Mouse (Mus musculus) intestine, embryonic 15.5 days (tissue): ENCODE data around the gene Ltbp1. TPM values are rescaled to one million over a fixed set of nuclear protein-coding genes. Genes with fewer than 3 reads are reported as not detected.

Experiments used
- ATAC-seq: fragments of 200-750 bp; cut with Nextera tagmentation; 2 replicates; pipeline ENCODE4 v1.8.0; 2017; ENCODE audit warnings: moderate TSS enrichment, moderate library complexity
- H3K27ac ChIP-seq: fragments of 300-500 bp; sonication (generic); 2 replicates; pipeline ENCODE4 v1.5.1; 2015; ENCODE audit warnings: mild to moderate bottlenecking, inconsistent platforms
- H3K27me3 ChIP-seq: fragments of 300-500 bp; sonication (generic); replicated peaks from 2 replicates; pipeline ENCODE4 v1.6.1; 2015; ENCODE audit warnings: inconsistent platforms
- H3K36me3 ChIP-seq: fragments of 300-500 bp; sonication (generic); 2 replicates; pipeline ENCODE4 v1.6.1; 2015; ENCODE audit warnings: inconsistent platforms
- H3K4me1 ChIP-seq: fragments of 300-500 bp; sonication (generic); replicated peaks from 2 replicates; pipeline ENCODE4 v1.6.1; 2015; ENCODE audit warnings: inconsistent platforms
- H3K4me2 ChIP-seq: fragments of 300-500 bp; sonication (generic); replicated peaks from 2 replicates; pipeline ENCODE4 v1.6.1; 2015; ENCODE audit warnings: mild to moderate bottlenecking, inconsistent platforms
- H3K4me3 ChIP-seq: fragments of 300-500 bp; sonication (generic); replicated peaks from 2 replicates; pipeline ENCODE4 v1.5.1; 2015; ENCODE audit warnings: inconsistent platforms
- H3K9ac ChIP-seq: fragments of 300-500 bp; sonication (generic); 2 replicates; pipeline ENCODE4 v1.6.1; 2015; ENCODE audit warnings: inconsistent platforms
- H3K9me3 ChIP-seq: fragments of 300-500 bp; sonication (generic); 2 replicates; pipeline ENCODE4 v1.6.1; 2016; ENCODE audit warnings: inconsistent platforms
- WGBS: fragments of 180-500 bp; shearing (Covaris S2); methylation state at CpG from one replicate; pipeline ENCODE4 v1.1.7; 2015; 5-methylcytosine and 5-hydroxymethylcytosine counted together
- polyA plus RNA-seq: library from polyadenylated mRNA; unstranded; fragments of >200 nt; fragmentation: Nextera tagmentation; extraction: Ambion mirVana; gene quantifications from 2 replicates; pipeline ENCODE4 v1.2.1, GENCODE M21; 2015

The Ltbp1 gene
- polyA plus RNA-seq, 1 experiment from 2014 or later = 18.8 TPM

DNA sequence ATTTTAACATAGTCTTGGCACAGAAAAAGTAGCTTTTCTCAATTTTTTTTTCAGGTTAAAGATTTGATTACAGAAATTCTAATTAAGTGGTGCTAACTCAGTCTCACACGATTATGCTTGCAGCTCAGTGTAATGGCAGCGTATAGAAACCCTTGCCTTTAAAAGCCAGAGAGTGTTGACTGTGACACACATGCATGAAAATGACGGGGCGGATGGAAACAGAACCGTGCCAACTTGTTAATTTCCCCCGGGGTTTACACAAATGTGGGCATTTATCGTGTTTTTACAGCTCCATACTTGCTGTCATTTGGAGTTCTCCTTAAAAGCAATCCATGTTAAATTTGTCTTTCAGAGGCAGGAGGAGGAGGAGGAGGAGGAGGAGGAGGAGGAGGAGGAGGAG is 102.0 kb downstream of the Ltbp1 start:
- Histone ChIP-seq H3K4me1 (no peaks in the 10 kb centered on the region), H3K9ac (no peak overlapping the region), H3K9me3 (no peaks in the 10 kb centered on the region), H3K4me3 (no peak overlapping the region), H3K27me3 (no peaks in the 10 kb centered on the region), H3K4me2 (no peak overlapping the region), H3K27ac (no peak overlapping the region), H3K36me3 (no peaks in the 10 kb centered on the region)
- no peak for ATAC-seq
- WGBS = 87% methylated on average over 7 of the region's 7 CpGs

DNA sequence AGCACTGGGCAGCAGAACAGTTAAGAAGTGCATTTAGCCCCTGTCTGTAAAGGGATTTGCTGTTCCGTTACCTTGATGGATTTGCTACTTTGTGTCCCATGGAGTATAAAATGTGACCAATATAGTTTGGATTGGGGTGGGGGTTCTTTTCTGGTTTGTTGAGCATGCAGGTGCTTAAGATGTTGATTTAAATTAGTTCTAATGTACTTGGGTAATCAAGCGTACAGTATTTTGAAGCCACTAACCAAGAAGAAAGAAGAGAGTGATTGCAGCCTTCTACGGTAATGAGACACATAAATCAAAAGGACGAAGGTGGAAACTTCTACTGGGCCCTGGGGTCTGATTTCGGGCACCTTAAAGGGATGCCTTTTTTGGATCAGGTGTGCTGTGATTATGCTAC is 102.5 kb downstream of the Ltbp1 start:
- no peaks in the 10 kb centered on the region for H3K36me3 ChIP-seq
- ATAC-seq = no peak
- H3K9ac ChIP-seq = no peak overlapping the region
- no peaks in the 10 kb centered on the region for H3K4me1 ChIP-seq
- H3K4me2 ChIP-seq = no peak overlapping the region
- no peaks in the 10 kb centered on the region for H3K27me3 ChIP-seq
- WGBS = 83% methylated on average over 5 of the region's 5 CpGs
- no peaks in the 10 kb centered on the region for H3K9me3 ChIP-seq
- H3K27ac ChIP-seq = no peak overlapping the region
- H3K4me3 ChIP-seq = no peak overlapping the region

DNA sequence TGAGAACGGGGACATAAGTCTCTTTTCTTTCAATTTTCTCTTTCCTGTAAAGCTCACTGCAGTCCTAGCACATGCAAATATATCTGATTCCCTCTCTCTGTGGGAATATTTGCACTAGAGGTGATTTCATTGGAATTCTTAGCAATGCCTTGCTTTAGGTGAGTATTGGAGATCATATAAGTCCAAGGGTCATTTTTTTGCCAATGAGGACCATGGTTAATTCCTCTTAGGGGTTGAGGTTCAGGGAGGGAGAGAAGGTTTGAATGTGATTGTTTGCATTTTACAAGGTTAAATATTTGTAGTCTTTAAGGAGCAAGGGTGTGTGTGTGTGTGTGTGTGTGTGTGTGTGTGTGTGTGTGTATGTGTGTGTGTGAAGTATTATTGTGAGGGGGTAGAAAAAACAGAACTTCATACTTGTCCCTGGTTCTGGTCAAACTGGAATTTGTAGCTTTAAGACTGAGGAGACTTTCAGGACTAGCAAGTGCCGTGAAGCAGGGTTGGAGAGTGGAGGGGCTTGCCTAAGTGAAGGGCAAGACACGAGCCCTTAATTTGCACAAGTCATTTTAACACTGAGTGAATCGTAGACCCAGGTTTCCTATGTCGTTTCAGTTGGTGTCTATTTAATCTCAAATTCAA is 103.8 kb downstream of the Ltbp1 start:
- H3K9me3 ChIP-seq = no peaks in the 10 kb centered on the region
- no peaks in the 10 kb centered on the region for H3K27me3 ChIP-seq
- no peak overlapping the region for H3K4me3 ChIP-seq
- H3K27ac ChIP-seq = no peak overlapping the region
- ATAC-seq = peak; percentile 41
- no peak overlapping the region for H3K9ac ChIP-seq
- no peaks in the 10 kb centered on the region for H3K36me3 ChIP-seq
- H3K4me2 ChIP-seq = no peak overlapping the region
- H3K4me1 ChIP-seq = no peaks in the 10 kb centered on the region
- 67% methylated on average over 5 of the region's 5 CpGs for WGBS

DNA sequence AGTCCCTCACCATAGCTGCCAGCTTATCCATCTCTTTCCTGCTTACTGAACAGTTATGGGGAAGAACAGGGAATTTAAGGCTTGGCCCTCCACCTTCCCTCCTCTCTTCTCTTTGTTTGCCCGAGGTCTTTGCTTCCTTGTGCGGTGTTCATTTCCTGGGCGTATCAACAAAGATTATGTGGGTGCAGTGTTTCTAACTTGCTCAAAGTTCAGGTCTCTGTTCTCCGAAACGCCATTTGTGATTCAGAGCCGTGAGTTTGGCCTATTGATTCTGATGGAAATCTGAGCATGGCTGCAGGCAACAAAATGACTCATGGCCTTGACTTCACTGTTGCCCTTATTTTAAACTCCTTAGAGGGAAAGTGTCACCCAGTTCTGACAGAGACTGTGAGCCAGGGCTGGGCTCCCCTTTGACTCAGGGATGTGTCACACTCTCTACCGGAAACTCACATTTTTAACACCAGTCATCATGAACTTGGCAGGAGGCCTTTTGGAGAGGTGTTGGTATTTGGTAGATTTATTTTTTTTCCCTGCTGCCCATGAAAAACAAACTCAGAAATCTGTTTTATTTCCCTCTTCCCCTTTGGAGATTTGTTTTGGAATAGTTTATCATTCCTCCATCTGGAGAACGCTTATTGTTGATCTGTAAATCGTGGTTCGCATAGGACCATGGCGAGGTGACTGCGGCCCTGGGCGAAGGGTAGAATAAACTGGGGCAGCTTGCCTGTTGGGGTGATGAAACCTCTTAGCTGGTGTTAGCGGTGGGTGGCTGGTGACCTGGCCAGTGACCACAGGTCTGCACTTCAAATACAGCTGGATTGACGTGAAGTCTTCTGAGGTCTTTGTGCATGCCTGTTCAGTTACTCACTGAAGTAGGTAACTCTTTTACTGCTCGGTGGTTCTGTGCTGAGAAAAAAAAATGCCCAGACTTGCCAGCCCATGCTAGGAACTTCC is 105.2 kb downstream of the Ltbp1 start:
- Histone ChIP-seq H3K4me2 (no peak overlapping the region), H3K36me3 (no peaks in the 10 kb centered on the region), H3K4me3 (no peak overlapping the region), H3K4me1 (no peaks in the 10 kb centered on the region), H3K27me3 (no peaks in the 10 kb centered on the region), H3K9me3 (no peaks in the 10 kb centered on the region), H3K9ac (no peak overlapping the region), H3K27ac (no peak overlapping the region)
- peak; percentile 41; the same call in 1 of the 2 replicates for ATAC-seq
- 78% methylated on average over 16 of the region's 16 CpGs for WGBS

DNA sequence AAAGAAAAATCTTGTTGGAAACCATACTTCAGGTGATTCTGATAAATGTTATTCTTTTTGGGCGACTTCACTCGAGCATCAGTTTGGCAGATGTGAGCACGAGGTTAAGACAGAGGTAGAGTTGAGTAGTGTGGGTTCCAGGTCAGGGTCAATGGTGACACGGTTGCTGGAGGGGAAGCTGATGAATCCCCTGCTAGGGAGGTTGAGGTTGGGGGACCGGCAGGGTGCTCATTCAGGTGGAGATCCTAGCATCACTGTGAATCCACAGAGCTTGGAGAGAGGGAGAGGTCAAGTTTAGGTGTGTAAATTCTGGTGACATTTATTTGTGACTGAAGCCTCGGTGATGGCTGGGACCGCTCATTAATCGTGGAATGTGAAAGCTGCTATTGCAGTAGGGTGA is 110.2 kb downstream of the Ltbp1 start:
- 70% methylated on average over 8 of the region's 8 CpGs for WGBS
- ATAC-seq = no peak
- Histone ChIP-seq H3K9ac (no peak overlapping the region), H3K4me2 (no peak overlapping the region), H3K4me1 (no peaks in the 10 kb centered on the region), H3K9me3 (no peaks in the 10 kb centered on the region), H3K36me3 (no peaks in the 10 kb centered on the region), H3K4me3 (no peak overlapping the region), H3K27ac (no peak overlapping the region), H3K27me3 (no peaks in the 10 kb centered on the region)

DNA sequence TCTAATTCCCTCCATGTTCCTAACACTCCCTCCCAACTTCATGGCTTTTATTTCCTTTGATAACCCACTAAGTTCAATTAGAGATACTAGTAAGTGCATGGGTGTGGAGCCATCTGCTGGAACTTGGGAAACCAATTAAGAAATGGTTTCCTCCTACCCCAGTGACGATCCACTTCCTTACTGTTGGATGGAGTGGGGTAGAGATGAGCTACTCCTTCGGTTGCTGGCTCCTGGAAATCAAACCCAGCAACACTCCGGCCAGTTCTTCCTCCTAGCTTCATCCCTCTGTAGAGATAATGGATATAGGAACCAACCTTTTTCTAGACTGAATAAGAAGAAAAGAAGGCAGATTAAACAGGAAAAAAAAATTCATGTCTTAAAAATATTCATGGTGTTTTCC is 113.5 kb downstream of the Ltbp1 start:
- Histone ChIP-seq H3K4me2 (no peak overlapping the region), H3K27ac (no peak overlapping the region), H3K4me3 (no peak overlapping the region), H3K9ac (no peak overlapping the region), H3K4me1 (no peaks in the 10 kb centered on the region), H3K9me3 (no peaks in the 10 kb centered on the region), H3K36me3 (no peaks in the 10 kb centered on the region), H3K27me3 (no peaks in the 10 kb centered on the region)
- 88% methylated on average over 3 of the region's 3 CpGs for WGBS
- ATAC-seq = no peak

DNA sequence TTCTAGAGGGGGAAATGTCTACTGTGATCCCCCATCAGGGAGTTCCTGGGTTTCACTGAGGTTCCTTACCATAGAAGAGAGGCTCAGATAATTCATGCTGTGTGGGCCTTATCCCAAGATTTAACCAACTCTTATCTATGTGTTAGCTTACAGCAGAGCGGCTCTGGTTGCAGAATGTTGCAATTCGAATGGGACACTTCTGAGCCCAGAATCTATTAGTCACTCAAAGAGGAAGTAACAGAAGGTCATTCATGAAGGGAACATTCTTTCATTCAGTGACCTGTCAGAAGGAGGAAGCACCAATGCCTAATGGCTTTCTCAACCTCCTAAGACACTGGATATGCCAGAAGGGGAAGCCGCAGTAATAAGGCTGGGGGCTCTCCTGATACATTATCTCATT is 114.1 kb downstream of the Ltbp1 start:
- Histone ChIP-seq H3K27ac (no peak overlapping the region), H3K4me1 (no peaks in the 10 kb centered on the region), H3K9ac (no peak overlapping the region), H3K36me3 (no peaks in the 10 kb centered on the region), H3K9me3 (no peaks in the 10 kb centered on the region), H3K4me2 (no peak overlapping the region), H3K4me3 (no peak overlapping the region), H3K27me3 (no peaks in the 10 kb centered on the region)
- WGBS = 63% methylated on average over 3 of the region's 3 CpGs
- ATAC-seq = peak; percentile 65

DNA sequence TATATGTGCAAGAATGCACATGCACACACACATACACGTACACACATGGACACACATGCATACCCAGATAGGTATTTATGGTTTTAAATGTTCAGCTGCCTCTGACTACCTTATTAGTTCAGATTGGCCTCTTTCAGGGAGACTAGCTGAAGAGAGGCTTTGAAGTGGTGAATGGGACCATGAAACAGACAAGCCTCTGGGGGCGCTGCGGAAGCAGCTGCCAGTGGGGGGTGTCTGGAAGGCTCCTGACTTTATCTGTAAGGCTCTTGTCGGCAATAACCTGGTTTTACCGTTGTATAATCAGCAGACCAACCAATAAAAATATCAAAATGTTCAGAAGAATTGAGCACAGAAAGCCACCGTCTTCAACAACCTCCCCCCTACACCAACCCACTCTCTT is 114.7 kb downstream of the Ltbp1 start:
- H3K4me1 ChIP-seq = no peaks in the 10 kb centered on the region
- WGBS = 73% methylated on average over 6 of the region's 6 CpGs
- ATAC-seq = no peak

DNA sequence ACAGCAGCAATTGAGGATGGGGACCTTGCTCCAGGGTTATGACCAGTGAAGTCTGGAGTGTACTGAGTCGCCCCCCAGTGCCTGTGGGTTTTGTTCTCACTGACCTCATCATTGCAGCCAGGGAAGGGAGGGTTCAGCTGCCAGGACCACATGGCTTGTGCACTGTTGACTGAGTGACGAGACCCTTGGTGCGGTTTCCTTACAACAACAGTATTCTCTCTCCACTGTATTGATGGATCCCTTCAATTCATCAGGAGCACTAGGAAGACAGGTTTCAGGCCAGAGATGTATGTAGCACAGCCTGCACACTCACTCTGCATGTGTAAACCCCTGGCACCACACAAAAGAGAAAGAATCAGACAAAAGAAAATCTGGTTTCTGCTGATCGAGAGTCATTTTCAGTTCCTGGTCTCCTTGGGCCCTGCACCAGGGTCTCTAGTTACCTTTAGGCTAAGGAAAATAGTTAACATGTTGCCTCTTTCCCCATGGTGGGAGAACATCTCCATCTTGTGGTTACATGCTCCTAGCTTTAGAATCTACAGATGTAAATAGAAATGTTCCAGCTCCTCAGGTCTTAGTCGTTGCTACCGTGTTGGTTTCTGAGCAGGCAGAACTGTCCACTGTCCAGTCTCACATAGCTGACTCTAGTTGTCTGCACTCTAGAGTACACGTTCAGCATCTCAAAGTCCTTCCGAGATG is 117.4 kb downstream of the Ltbp1 start:
- WGBS = 73% methylated on average over 8 of the region's 8 CpGs
- no peaks in the 10 kb centered on the region for H3K27me3 ChIP-seq
- no peak overlapping the region for H3K4me3 ChIP-seq
- ATAC-seq = no peak
- H3K4me1 ChIP-seq = no peaks in the 10 kb centered on the region
- no peaks in the 10 kb centered on the region for H3K9me3 ChIP-seq
- no peaks in the 10 kb centered on the region for H3K36me3 ChIP-seq
- H3K27ac ChIP-seq = no peak overlapping the region
- no peak overlapping the region for H3K9ac ChIP-seq
- H3K4me2 ChIP-seq = no peak overlapping the region

More for the DNA sequence above, 114.7 kb downstream of the Ltbp1 start:
- Histone ChIP-seq H3K9ac (no peak overlapping the region), H3K9me3 (no peaks in the 10 kb centered on the region), H3K27me3 (no peaks in the 10 kb centered on the region), H3K36me3 (no peaks in the 10 kb centered on the region), H3K4me3 (no peak overlapping the region), H3K27ac (no peak overlapping the region), H3K4me2 (no peak overlapping the region)

DNA sequence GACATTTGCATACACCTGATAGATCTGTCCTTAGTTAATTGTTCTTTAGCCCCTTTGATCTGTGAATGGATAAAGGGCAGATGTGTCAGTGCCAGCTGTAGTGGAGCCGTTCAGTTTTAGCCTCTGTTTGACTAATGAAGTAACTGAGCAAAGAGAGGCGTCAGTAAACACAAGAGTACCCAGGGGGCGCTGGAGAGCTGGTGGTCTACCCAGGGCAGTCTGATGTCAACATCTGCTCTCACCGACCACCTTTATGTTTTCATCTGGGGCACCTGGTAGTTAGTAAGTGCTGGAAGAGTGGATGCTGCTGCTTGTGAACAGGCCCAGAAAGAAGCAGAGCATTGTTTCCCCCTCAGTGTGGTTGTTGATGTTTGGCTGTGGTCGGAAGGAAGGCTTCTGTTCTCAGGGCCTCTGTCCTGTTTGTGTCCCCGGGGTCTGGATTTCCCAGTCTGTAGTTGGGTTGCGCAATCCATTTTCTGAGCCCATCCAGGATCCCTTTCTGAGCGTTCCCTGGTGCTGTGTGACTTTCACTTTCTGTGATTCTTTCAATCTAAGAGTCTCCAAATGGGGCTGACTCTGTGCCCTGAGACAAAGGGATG is 123.1 kb downstream of the Ltbp1 start:
- Histone ChIP-seq H3K4me2 (no peak overlapping the region), H3K27me3 (no peaks in the 10 kb centered on the region), H3K36me3 (no peaks in the 10 kb centered on the region), H3K9me3 (no peaks in the 10 kb centered on the region), H3K4me1 (no peaks in the 10 kb centered on the region), H3K27ac (no peak overlapping the region), H3K9ac (no peak overlapping the region), H3K4me3 (no peak overlapping the region)
- WGBS = 52% methylated on average over 8 of the region's 8 CpGs
- no peak for ATAC-seq

DNA sequence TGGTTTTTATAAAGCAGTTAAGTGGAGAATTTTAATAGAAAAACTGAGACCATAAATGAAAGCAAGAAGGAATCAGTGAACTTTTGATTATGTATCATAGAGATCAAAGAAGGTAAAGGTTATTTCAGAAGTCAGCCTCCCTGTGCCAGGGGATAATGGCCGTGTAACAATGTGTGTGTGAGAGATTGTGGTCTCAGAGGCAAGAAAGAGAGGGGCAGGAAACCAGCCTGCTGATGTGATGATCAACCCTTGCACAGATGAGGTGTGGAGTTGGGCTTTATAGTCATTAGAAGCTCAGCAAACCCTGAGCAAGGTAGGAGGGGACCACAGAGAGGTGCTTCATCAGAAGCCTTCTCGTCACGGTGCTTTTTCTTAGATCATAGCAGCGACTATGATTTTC is 128.6 kb downstream of the Ltbp1 start:
- H3K4me1 ChIP-seq = no peaks in the 10 kb centered on the region
- no peaks in the 10 kb centered on the region for H3K36me3 ChIP-seq
- H3K27me3 ChIP-seq = no peaks in the 10 kb centered on the region
- H3K9ac ChIP-seq = no peak overlapping the region
- no peak for ATAC-seq
- WGBS = 87% methylated on average over 4 of the region's 4 CpGs
- H3K4me3 ChIP-seq = no peak overlapping the region
- no peak overlapping the region for H3K27ac ChIP-seq
- H3K4me2 ChIP-seq = no peak overlapping the region
- H3K9me3 ChIP-seq = no peaks in the 10 kb centered on the region

DNA sequence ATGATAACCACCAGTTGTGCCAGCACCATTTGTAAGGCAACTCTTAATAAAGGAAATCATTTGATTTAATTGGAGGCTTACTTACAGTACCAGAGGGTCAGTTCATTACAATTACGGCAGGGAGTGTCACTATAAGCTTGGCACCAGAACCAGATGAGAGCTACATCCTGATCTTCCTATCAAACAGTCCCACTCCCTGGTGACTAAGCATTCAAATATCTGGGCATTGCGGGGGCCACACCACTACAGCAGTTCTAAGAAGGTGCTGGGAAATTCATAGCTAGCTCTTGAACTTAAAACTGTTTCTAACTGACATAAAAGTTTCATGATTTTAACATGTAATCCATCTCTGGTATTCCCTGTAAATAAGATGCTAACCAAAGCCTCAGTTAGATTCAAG is 134.4 kb downstream of the Ltbp1 start:
- Histone ChIP-seq H3K4me2 (no peak overlapping the region), H3K4me3 (no peak overlapping the region), H3K9ac (no peak overlapping the region), H3K27ac (no peak overlapping the region), H3K4me1 (no peaks in the 10 kb centered on the region), H3K36me3 (no peaks in the 10 kb centered on the region), H3K27me3 (no peaks in the 10 kb centered on the region), H3K9me3 (no peaks in the 10 kb centered on the region)
- no peak for ATAC-seq
- 92% methylated on average over 2 of the region's 2 CpGs for WGBS
